Mouse (Mus musculus) spleen, postnatal 4 days (tissue): ENCODE data around the gene Gm32687.
"Not testable (repeated sequence)": the region's sequence is repeated elsewhere in the genome, so short reads cannot be mapped to it uniquely, and the experiment has no call there.

Source experiments
- DNase-seq, 2 experiments: peaks; one replicate each; pipeline ENCODE4 v3.0.0; 2022; ENCODE audit warnings: low spot score in 2 of 2

Gene Gm32687

GRCm38 (mm10) chr10:81863409-81864407 is at the start of gene Gm32687:
Gm32687 (plus strand) TSS chr10:81863934.
- not testable (repeated sequence) for DNase-seq

- not testable (repeated sequence) for DNase-seq
These were observed 17.5 kb upstream of the Gm32687 start for GRCm38 (mm10) chr10:81846219-81846618.

- DNase-seq: not testable (repeated sequence)
These were observed 66.4 kb downstream of the Gm32687 start, which contains the start of gene Zfp781 for GRCm38 (mm10) chr10:81929842-81930743. Zfp781 (minus strand) TSS chr10:81930480.
